Mouse (Mus musculus) heart, embryonic 11.5 days (tissue): ENCODE measurements around the gene Snrpg. TPM values are rescaled to one million over a fixed set of nuclear protein-coding genes. Genes with fewer than 3 reads are reported as not detected.

Source experiments
- ATAC-seq: fragments of 200-750 bp; cut with Nextera tagmentation; replicated peaks from 2 replicates; pipeline ENCODE4 v1.8.0; 2017; ENCODE audit warnings: moderate library complexity; ENCODE audit not compliant: insufficient number of reproducible peaks, low FRiP score, low TSS enrichment
- H3K27ac ChIP-seq: fragments of 300-500 bp; sonication (generic); 2 replicates; pipeline ENCODE4 v1.5.1; 2014; ENCODE audit warnings: mild to moderate bottlenecking, low read depth, low read length
- H3K27me3 ChIP-seq: fragments of 300-500 bp; sonication (generic); 2 replicates; pipeline ENCODE4 v1.6.1; 2014; ENCODE audit warnings: mild to moderate bottlenecking, low read length, mixed read lengths; ENCODE audit not compliant: control insufficient read depth, insufficient read depth
- H3K36me3 ChIP-seq: fragments of 300-500 bp; sonication (generic); 2 replicates; pipeline ENCODE4 v1.6.1; 2014; ENCODE audit warnings: mild to moderate bottlenecking, low read length, moderate library complexity, mixed read lengths; ENCODE audit not compliant: control insufficient read depth, insufficient read depth
- H3K4me1 ChIP-seq: fragments of 300-500 bp; sonication (generic); 2 replicates; pipeline ENCODE4 v1.6.1; 2014; ENCODE audit warnings: low read length; ENCODE audit not compliant: control insufficient read depth, insufficient read depth
- H3K4me2 ChIP-seq: fragments of 300-500 bp; sonication (generic); 2 replicates; pipeline ENCODE4 v1.6.1; 2014; ENCODE audit warnings: mild to moderate bottlenecking, moderate library complexity
- H3K4me3 ChIP-seq: fragments of 300-500 bp; sonication (generic); 2 replicates; pipeline ENCODE4 v1.5.1; 2014; ENCODE audit warnings: low read depth, low read length
- H3K9ac ChIP-seq: fragments of 300-500 bp; sonication (generic); 2 replicates; pipeline ENCODE4 v1.6.1; 2014; ENCODE audit warnings: mild to moderate bottlenecking, low read depth, low read length, moderate library complexity
- H3K9me3 ChIP-seq: fragments of 300-500 bp; sonication (generic); replicated peaks from 2 replicates; pipeline ENCODE4 v1.6.1; 2016; ENCODE audit warnings: low read length; ENCODE audit not compliant: control insufficient read depth
- WGBS: fragments of 180-500 bp; shearing (Covaris S2); extraction: QIAGEN DNeasy Blood & Tissue Kit; methylation state at CpG from one replicate; pipeline ENCODE4 v1.1.7; 2014; ENCODE audit not compliant: insufficient replicate concordance; 5-methylcytosine and 5-hydroxymethylcytosine counted together
- polyA plus RNA-seq: library from polyadenylated mRNA; unstranded; fragments of >200 nt; fragmentation: Nextera tagmentation; extraction: Ambion mirVana; gene quantifications from 2 replicates; pipeline ENCODE4 v1.2.1, GENCODE M21; 2014

Gene Snrpg
- polyA plus RNA-seq, 1 experiment from 2014 or later, result 393 TPM

- ATAC-seq, result no peak
- Histone ChIP-seq H3K27me3 (no peaks in the 10 kb centered on the region), H3K9me3 (no peaks in the 10 kb centered on the region), H3K4me2 (no peak overlapping the region), H3K4me3 (no peak overlapping the region), H3K4me1 (no peaks in the 10 kb centered on the region), H3K9ac (no peak overlapping the region), H3K27ac (no peak overlapping the region), H3K36me3 (peaks cover 13% of the 10 kb centered on the region)
- WGBS, result 70% methylated on average over 5 of the region's 5 CpGs
These were observed 14.4 kb downstream of the Snrpg start for GRCm38 (mm10) chr6:86385362-86386104.

GRCm38 (mm10) chr6:86387313-86387712, 16.2 kb downstream of the Snrpg start:
- ATAC-seq, result no peak
- H3K4me1 ChIP-seq, result no peaks in the 10 kb centered on the region
- no peak overlapping the region for H3K4me2 ChIP-seq
- H3K9ac ChIP-seq, result no peak overlapping the region
- H3K9me3 ChIP-seq, result no peaks in the 10 kb centered on the region
- peaks cover 29% of the 10 kb centered on the region for H3K36me3 ChIP-seq
- H3K27me3 ChIP-seq, result no peaks in the 10 kb centered on the region
- 79% methylated on average over 12 of the region's 12 CpGs for WGBS
- no peak overlapping the region for H3K27ac ChIP-seq
- H3K4me3 ChIP-seq, result no peak overlapping the region

GRCm38 (mm10) chr6:86388461-86388860, 17.4 kb downstream of the Snrpg start:
- Histone ChIP-seq H3K9me3 (no peaks in the 10 kb centered on the region), H3K4me2 (no peak overlapping the region), H3K27me3 (no peaks in the 10 kb centered on the region), H3K4me1 (no peaks in the 10 kb centered on the region), H3K9ac (no peak overlapping the region), H3K36me3 (peaks cover 29% of the 10 kb centered on the region), H3K4me3 (no peak overlapping the region), H3K27ac (no peak overlapping the region)
- ATAC-seq, result no peak
- 65% methylated on average over 18 of the region's 18 CpGs for WGBS

- WGBS, result 95% methylated on average over 5 of the region's 5 CpGs
These were observed 20.2 kb downstream of the Snrpg start for GRCm38 (mm10) chr6:86391326-86391725.

GRCm38 (mm10) chr6:86393187-86393586, 22.1 kb downstream of the Snrpg start:
- Histone ChIP-seq H3K27ac (no peak overlapping the region), H3K36me3 (peaks cover 27% of the 10 kb centered on the region), H3K27me3 (no peaks in the 10 kb centered on the region), H3K4me2 (no peak overlapping the region), H3K9ac (no peak overlapping the region), H3K9me3 (no peaks in the 10 kb centered on the region), H3K4me1 (peaks cover 21% of the 10 kb centered on the region), H3K4me3 (no peak overlapping the region)
- ATAC-seq, result no peak
- whole genome bisulfite sequencing, result 71% methylated on average over 1 of the region's 1 CpGs

More at GRCm38 (mm10) chr6:86391326-86391725, 20.2 kb downstream of the Snrpg start:
- Histone ChIP-seq H3K36me3 (peaks cover 29% of the 10 kb centered on the region), H3K27me3 (no peaks in the 10 kb centered on the region), H3K27ac (no peak overlapping the region), H3K4me2 (no peak overlapping the region), H3K9ac (no peak overlapping the region), H3K4me3 (no peak overlapping the region), H3K9me3 (no peaks in the 10 kb centered on the region), H3K4me1 (peaks cover 15% of the 10 kb centered on the region)
- no peak for ATAC-seq

- H3K9me3 ChIP-seq, result no peaks in the 10 kb centered on the region
- no peak overlapping the region for H3K9ac ChIP-seq
- H3K4me1 ChIP-seq, result peaks cover 21% of the 10 kb centered on the region
- no peak overlapping the region for H3K4me2 ChIP-seq
- H3K36me3 ChIP-seq, result peaks cover 21% of the 10 kb centered on the region
- no peak overlapping the region for H3K27ac ChIP-seq
- no peak overlapping the region for H3K4me3 ChIP-seq
- 87% methylated on average over 17 of the region's 17 CpGs for WGBS
- no peaks in the 10 kb centered on the region for H3K27me3 ChIP-seq
- no peak for ATAC-seq
These were observed 23.1 kb downstream of the Snrpg start for GRCm38 (mm10) chr6:86394078-86394720.

GRCm38 (mm10) chr6:86395021-86395420, 23.9 kb downstream of the Snrpg start:
- Histone ChIP-seq H3K27me3 (no peaks in the 10 kb centered on the region), H3K27ac (no peak overlapping the region), H3K4me1 (peaks cover 21% of the 10 kb centered on the region), H3K9me3 (no peaks in the 10 kb centered on the region), H3K9ac (peak overlapping the region; percentile 52; the same call in 1 of the 2 replicates), H3K36me3 (peaks cover 17% of the 10 kb centered on the region), H3K4me2 (peak overlapping the region; percentile 44), H3K4me3 (no peak overlapping the region)
- WGBS, result 80% methylated on average over 9 of the region's 9 CpGs
- ATAC-seq, result no peak

- no peak overlapping the region; the same call in 1 of the 2 replicates for H3K27ac ChIP-seq
- 27% methylated on average over 10 of the region's 10 CpGs for WGBS
- no peak for ATAC-seq
These were observed 24.9 kb downstream of the Snrpg start for GRCm38 (mm10) chr6:86395969-86396368.

More at GRCm38 (mm10) chr6:86395969-86396368, 24.9 kb downstream of the Snrpg start:
- peak overlapping the region; percentile 96 for H3K4me2 ChIP-seq
- peak overlapping the region; percentile 85 for H3K9ac ChIP-seq
- H3K36me3 ChIP-seq, result peaks cover 11% of the 10 kb centered on the region
- H3K4me3 ChIP-seq, result peak overlapping the region; percentile 86
- H3K27me3 ChIP-seq, result no peaks in the 10 kb centered on the region
- H3K9me3 ChIP-seq, result no peaks in the 10 kb centered on the region
- peaks cover 21% of the 10 kb centered on the region for H3K4me1 ChIP-seq
